ENCODE assay signal across 8 mouse cellular contexts in the genomic region with DNA sequence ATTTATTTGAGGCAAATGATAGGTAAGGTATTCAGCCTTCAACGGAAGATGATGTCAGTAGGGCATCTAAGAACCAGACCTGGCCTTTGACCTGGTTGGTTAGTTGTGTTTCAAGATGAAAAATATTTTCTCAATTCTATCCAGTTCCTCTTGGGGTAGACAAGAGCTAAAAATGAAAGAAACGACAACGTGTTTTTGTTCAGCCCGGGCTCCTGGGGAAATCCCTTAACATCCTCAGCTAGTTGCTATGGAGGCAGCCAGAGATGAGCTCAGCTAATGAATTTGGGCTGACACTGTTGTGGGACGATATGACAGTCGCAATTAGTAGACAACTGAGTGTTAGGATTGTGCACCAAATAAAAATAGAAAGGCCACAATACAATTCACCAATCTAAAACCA.
DNase-seq lines count a peak whose midpoint lies in the region; ATAC-seq and TF ChIP-seq lines count a peak whose summit lies in the region.
"Had no signal": no experiment of that assay in that cellular context is flagged by ENCODE, and none has a peak within 500 bp of the region (broad histone marks: within the 10 kb centered on the region; RNA-seq: fewer than 3 reads in every experiment).

No protein-coding gene starts in this region.

- no peak overlapping the region for H3K4me2 ChIP-seq in kidney, embryonic 15.5 days
- peak overlapping the region; percentile 15; the same call in 1 of the 2 replicates for H3K4me2 ChIP-seq in liver, postnatal 0 days (ENCODE audit: low read depth, low read length)
- H3K4me2 ChIP-seq: midbrain, embryonic 12.5 days had no signal

- TF ChIP-seq CTCF in MEL (IDR thresholded peaks at IDR 0.05 in 2 of 3, conservative IDR thresholded peaks at IDR 0.05 in 1 of 3; ENCODE audit: control insufficient read depth in 1 of 3, insufficient read depth in 1 of 3, low read depth in 2 of 3, low read length in 3 of 3, poor library complexity in 1 of 3, severe bottlenecking in 1 of 3), result no peak
- TF ChIP-seq CTCF in liver, postnatal 0 days (IDR thresholded peaks at IDR 0.05; ENCODE audit: low read depth), result peak; percentile 22; the same call in 1 of the 2 replicates

- ATAC-seq in kidney, embryonic 15.5 days (replicated peaks; ENCODE audit: low FRiP score), result no peak
- no peak for ATAC-seq in liver, postnatal 0 days

- TF ChIP-seq EP300 in MEL (IDR thresholded peaks at IDR 0.05; ENCODE audit: low read depth in 1 of 2, low read length in 2 of 2), result no peak
- TF ChIP-seq EP300 in liver, postnatal 0 days (IDR thresholded peaks at IDR 0.05; ENCODE audit: low read depth), result no peak

- H3K27me3 ChIP-seq in kidney, embryonic 15.5 days, result no peaks in the 10 kb centered on the region
- H3K27me3 ChIP-seq in MEL (ENCODE audit: control insufficient read depth in 1 of 2, insufficient read depth in 2 of 2, low read length in 2 of 2), result no peaks in the 10 kb centered on the region
- no peaks in the 10 kb centered on the region for H3K27me3 ChIP-seq in liver, postnatal 0 days (ENCODE audit: insufficient read depth, low read length)
- H3K27me3 ChIP-seq: midbrain, embryonic 12.5 days had no signal

- H3K36me3 ChIP-seq in kidney, embryonic 15.5 days, result no peaks in the 10 kb centered on the region
- peaks cover 0 to 65% of the 10 kb centered on the region in 2 experiments; a peak in 2 of 4 replicates for H3K36me3 ChIP-seq in MEL (ENCODE audit: control insufficient read depth in 1 of 2, insufficient read depth in 2 of 2, low read length in 2 of 2)
- H3K36me3 ChIP-seq in liver, postnatal 0 days (replicated peaks; ENCODE audit: insufficient read depth, low read length), result no peaks in the 10 kb centered on the region
- H3K36me3 ChIP-seq: midbrain, embryonic 12.5 days had no signal

- no peaks in the 10 kb centered on the region; the same call in 1 of the 2 replicates for H3K79me2 ChIP-seq in MEL (ENCODE audit: control insufficient read depth, insufficient read depth, low read length, poor library complexity)

- H3K4me1 ChIP-seq in kidney, embryonic 15.5 days, result peaks cover 14% of the 10 kb centered on the region
- H3K4me1 ChIP-seq in MEL (ENCODE audit: control insufficient read depth in 1 of 2, insufficient read depth in 2 of 2, low read length in 2 of 2), result peaks cover 28 to 57% of the 10 kb centered on the region in 2 experiments
- H3K4me1 ChIP-seq in liver, postnatal 0 days (ENCODE audit: insufficient read depth), result peaks cover 85% of the 10 kb centered on the region
- H3K4me1 ChIP-seq: midbrain, embryonic 12.5 days had no signal

- no peak overlapping the region for H3K4me3 ChIP-seq in kidney, embryonic 15.5 days (replicated peaks)
- H3K4me3 ChIP-seq in MEL (ENCODE audit: control insufficient read depth in 1 of 2, insufficient read depth in 1 of 2, low read depth in 2 of 2, low read length in 2 of 2), result no peak overlapping the region
- H3K4me3 ChIP-seq in liver, postnatal 0 days (ENCODE audit: low read depth, low read length), result no peak overlapping the region
- H3K4me3 ChIP-seq: midbrain, embryonic 12.5 days had no signal

- TF ChIP-seq RAD21 in MEL (IDR thresholded peaks at IDR 0.05; ENCODE audit: low read depth, low read length), result no peak

- no peak for TF ChIP-seq POLR2A in MEL (IDR thresholded peaks at IDR 0.05; ENCODE audit: control insufficient read depth in 1 of 2, insufficient read depth in 1 of 2, low read depth in 1 of 2, low read length in 2 of 2, poor library complexity in 1 of 2)

- no peaks in the 10 kb centered on the region for H3K9me3 ChIP-seq in kidney, embryonic 15.5 days (replicated peaks)
- H3K9me3 ChIP-seq in MEL (replicated peaks; ENCODE audit: insufficient read depth, low read length), result no peaks in the 10 kb centered on the region
- no peaks in the 10 kb centered on the region for H3K9me3 ChIP-seq in liver, postnatal 0 days (ENCODE audit: low read length)
- H3K9me3 ChIP-seq: midbrain, embryonic 12.5 days had no signal

- no peak overlapping the region for H3K9ac ChIP-seq in kidney, embryonic 15.5 days
- H3K9ac ChIP-seq in MEL (ENCODE audit: control insufficient read depth, low read depth, low read length, poor library complexity, severe bottlenecking), result no peak overlapping the region
- H3K9ac ChIP-seq in liver, postnatal 0 days (replicated peaks), result no peak overlapping the region
- H3K9ac ChIP-seq: midbrain, embryonic 12.5 days had no signal

- no peak for DNase-seq in kidney, adult 18-20 months
- peak; percentile 60 to 67 for DNase-seq in B cell, adult 2 months
- no peak for DNase-seq in MEL (ENCODE audit: low read depth, low spot score)
- DNase-seq in liver, postnatal 0 days, result no peak
- DNase-seq in c-Kit-positive CD71-positive TER-119-positive erythroid progenitor cells, embryonic 14.5 days (ENCODE audit: low spot score), result no peak
- DNase-seq in right cerebral cortex, postnatal 36 days (ENCODE audit: low spot score in 2 of 2), result no peak

- WGBS in kidney, embryonic 15.5 days, result 77% methylated on average over 6 of the region's 6 CpGs
- WGBS in liver, postnatal 0 days (ENCODE audit: insufficient replicate concordance), result 57% methylated on average over 6 of the region's 6 CpGs

- H3K27ac ChIP-seq in kidney, embryonic 15.5 days, result peak overlapping the region; percentile 71; the same call in 1 of the 2 replicates
- peak overlapping the region; percentile 50; the same call in 1 of the 2 replicates for H3K27ac ChIP-seq in MEL (ENCODE audit: control insufficient read depth, low read depth, low read length)
- H3K27ac ChIP-seq in liver, postnatal 0 days (ENCODE audit: low read depth), result peak overlapping the region; percentile 89

TF ChIP-seq in MEL, 35 proteins besides CTCF, POLR2A, EP300 and RAD21:
- TF ChIP-seq USF1 (IDR thresholded peaks at IDR 0.05; ENCODE audit: low read depth, low read length) (no peak), UBTF (IDR thresholded peaks at IDR 0.05; ENCODE audit: borderline replicate concordance, insufficient read depth, low read depth, low read length) (no peak), CHD2 (IDR thresholded peaks at IDR 0.05; ENCODE audit: low read length) (no peak), BHLHE40 (IDR thresholded peaks at IDR 0.05; ENCODE audit: borderline replicate concordance, low read depth, low read length) (no peak), MAZ (IDR thresholded peaks at IDR 0.05; ENCODE audit: low read depth, low read length) (no peak), TCF12 (IDR thresholded peaks at IDR 0.05; ENCODE audit: low read depth, low read length) (no peak), GATA1 (IDR thresholded peaks at IDR 0.05; ENCODE audit: low read depth, low read length) (no peak), ELF1 (IDR thresholded peaks at IDR 0.05; ENCODE audit: low read depth, low read length) (no peak), ZC3H11A (IDR thresholded peaks at IDR 0.05; ENCODE audit: low read depth, low read length) (no peak), POLR2AphosphoS5 (IDR thresholded peaks at IDR 0.05; ENCODE audit: borderline replicate concordance, low read depth, low read length) (no peak), MAX (IDR thresholded peaks at IDR 0.05; ENCODE audit: low read length) (no peak), MAFK (IDR thresholded peaks at IDR 0.05; ENCODE audit: borderline replicate concordance, low read depth, low read length) (no peak), SIN3A (IDR thresholded peaks at IDR 0.05; ENCODE audit: low read length) (no peak), NELFE (IDR thresholded peaks at IDR 0.05; ENCODE audit: low read depth, low read length) (no peak), KAT2A (conservative IDR thresholded peaks at IDR 0.05; ENCODE audit: low read depth, low read length) (no peak), USF2 (IDR thresholded peaks at IDR 0.05; ENCODE audit: borderline replicate concordance in 1 of 2, insufficient read depth in 1 of 2, low read depth in 1 of 2, low read length in 2 of 2) (no peak)

Comparison
In these comparisons a context has a peak if more than half of its experiments do, and no peak if none do; other contexts are left out.
1. DNase-seq: peak in B cell, adult 2 months (2 of 2); none in kidney, adult 18-20 months (single experiment), MEL (single experiment), liver, postnatal 0 days (single experiment), c-Kit-positive CD71-positive TER-119-positive erythroid progenitor cells, embryonic 14.5 days (single experiment) and right cerebral cortex, postnatal 36 days (0 of 2).
2. Peak in every context shown above with its lines, with median percentiles within 50 percentile points of each other: H3K27ac ChIP-seq.